Mouse (Mus musculus) myocyte (in vitro differentiated cells): Measurements from ENCODE around the gene Gtf2h2. TPM values are rescaled to one million over a fixed set of nuclear protein-coding genes. Genes with fewer than 3 reads are reported as not detected.

Experiments used
- H3K27me3 ChIP-seq: one replicate; pipeline ENCODE4 v1.6.1; 2011; ENCODE audit not compliant: control insufficient read depth, insufficient read depth, insufficient read length
- H3K36me3 ChIP-seq: one replicate; pipeline ENCODE4 v1.6.1; 2011; ENCODE audit not compliant: control insufficient read depth, insufficient read depth
- H3K4me2 ChIP-seq: one replicate; pipeline ENCODE4 v1.6.1; 2011; ENCODE audit warnings: low read depth, control low read depth
- H3K4me3 ChIP-seq: one replicate; pipeline ENCODE4 v1.5.1; 2011; ENCODE audit warnings: mild to moderate bottlenecking, control low read depth, moderate library complexity
- H3K79me2 ChIP-seq: one replicate; pipeline ENCODE4 v1.6.1; 2011; ENCODE audit not compliant: control insufficient read depth, insufficient read depth
- H3ac ChIP-seq: one replicate; pipeline ENCODE4 v1.6.1; 2011; ENCODE audit not compliant: control insufficient read depth, insufficient read length
- CEBPB ChIP-seq: IDR thresholded peaks from 2 replicates; pipeline ENCODE4 v1.6.1; 2011; ENCODE audit warnings: mild to moderate bottlenecking, moderate library complexity; ENCODE audit not compliant: poor library complexity, insufficient read depth, severe bottlenecking
- E2F4 ChIP-seq: IDR thresholded peaks from one replicate; pipeline ENCODE4 v1.6.1; 2011; ENCODE audit warnings: mild to moderate bottlenecking, control low read depth, moderate library complexity; ENCODE audit not compliant: insufficient read depth
- MAX ChIP-seq: IDR thresholded peaks from one replicate; pipeline ENCODE4 v1.6.1; 2011; ENCODE audit warnings: low read depth, mild to moderate bottlenecking, control low read depth
- MYOD1 ChIP-seq, 3 experiments: IDR thresholded peaks; one replicate each; pipeline ENCODE4 v1.6.1; 2011; ENCODE audit warnings: control low read depth in 2 of 3, low read depth in 2 of 3, mild to moderate bottlenecking in 2 of 3, moderate library complexity in 1 of 3; ENCODE audit not compliant: insufficient read length in 2 of 3, control insufficient read depth in 1 of 3
- MYOG ChIP-seq, 3 experiments: IDR thresholded peaks; one replicate each; pipeline ENCODE4 v1.6.1; 2011; ENCODE audit warnings: control low read depth in 2 of 3, low read depth in 2 of 3, mild to moderate bottlenecking in 2 of 3; ENCODE audit not compliant: insufficient read length in 2 of 3, control insufficient read depth in 1 of 3, insufficient read depth in 1 of 3
- POLR2A ChIP-seq: IDR thresholded peaks from one replicate; pipeline ENCODE4 v1.6.1; 2011; ENCODE audit warnings: low read depth, mild to moderate bottlenecking, control low read depth, moderate library complexity; ENCODE audit not compliant: insufficient read length
- POLR2AphosphoS2 ChIP-seq: IDR thresholded peaks from one replicate; pipeline ENCODE4 v1.6.1; 2011; ENCODE audit warnings: low read depth, control low read depth; ENCODE audit not compliant: insufficient read length
- REST ChIP-seq: IDR thresholded peaks from one replicate; pipeline ENCODE4 v1.6.1; 2011; ENCODE audit warnings: mild to moderate bottlenecking, control low read depth, moderate library complexity; ENCODE audit not compliant: insufficient read depth, insufficient read length
- SRF ChIP-seq: IDR thresholded peaks from one replicate; pipeline ENCODE4 v1.6.1; 2011; ENCODE audit warnings: low read depth; ENCODE audit not compliant: control insufficient read depth, insufficient read length
- TCF12 ChIP-seq: IDR thresholded peaks from one replicate; pipeline ENCODE4 v1.6.1; 2011; ENCODE audit warnings: mild to moderate bottlenecking, control low read depth; ENCODE audit not compliant: poor library complexity, insufficient read depth, severe bottlenecking
- TCF3 ChIP-seq: IDR thresholded peaks from one replicate; pipeline ENCODE4 v1.6.1; 2011; ENCODE audit warnings: low read depth, control low read depth; ENCODE audit not compliant: insufficient read length
- USF1 ChIP-seq: IDR thresholded peaks from one replicate; pipeline ENCODE4 v1.6.1; 2011; ENCODE audit warnings: low read depth, mild to moderate bottlenecking, control low read depth, moderate library complexity
- polyA plus RNA-seq: library from polyadenylated mRNA; unstranded; fragments of >200 nt; fragmentation: generic; extraction: Trizol; gene quantifications from one replicate; pipeline ENCODE4 v1.2.1, GENCODE M21; 2012; ENCODE audit warnings: missing spikeins

Gene Gtf2h2
- polyA plus RNA-seq, 1 experiment, result 13.1 TPM

DNA sequence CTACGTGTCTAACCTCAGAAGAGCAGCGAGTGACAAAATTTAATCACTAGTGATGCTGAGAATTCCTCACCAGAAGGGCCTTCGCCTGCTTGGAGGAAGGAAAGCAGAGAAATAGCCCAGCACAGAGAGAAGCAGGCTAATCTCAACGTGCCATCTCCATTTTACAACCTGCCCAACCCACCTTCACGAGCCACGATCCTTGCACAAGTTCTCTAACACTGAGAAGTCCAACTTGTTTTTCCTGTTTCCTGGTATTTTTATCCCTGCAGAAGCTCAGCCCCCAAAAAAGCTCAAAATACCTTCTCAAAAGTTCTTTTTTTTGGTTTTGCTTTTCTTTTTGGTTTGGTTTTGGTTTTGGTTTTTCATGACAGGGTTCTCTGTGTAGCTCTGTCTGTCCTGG lies 25.8 kb upstream of the Gtf2h2 start:
- Histone ChIP-seq H3K79me2 (no peaks in the 10 kb centered on the region), H3K27me3 (no peaks in the 10 kb centered on the region), H3K4me2 (no peak overlapping the region), H3ac (no peak overlapping the region), H3K36me3 (no peaks in the 10 kb centered on the region), H3K4me3 (no peak overlapping the region)
- TF ChIP-seq MYOD1 (IDR thresholded peaks at IDR 0.05; ENCODE audit: control insufficient read depth in 1 of 3, insufficient read length in 2 of 3, low read depth in 2 of 3), result no peak
- TF ChIP-seq REST, result no peak
- TF ChIP-seq MYOG (IDR thresholded peaks at IDR 0.05; ENCODE audit: control insufficient read depth in 1 of 3, insufficient read depth in 1 of 3, insufficient read length in 2 of 3, low read depth in 2 of 3), result no peak
- TF ChIP-seq POLR2AphosphoS2, result no peak
- TF ChIP-seq CEBPB, result no peak
- TF ChIP-seq MAX, result no peak
- TF ChIP-seq SRF, result no peak
- no peak for TF ChIP-seq POLR2A
- TF ChIP-seq TCF12, result no peak
- TF ChIP-seq TCF3, result no peak
- TF ChIP-seq USF1, result no peak
- no peak for TF ChIP-seq E2F4

DNA sequence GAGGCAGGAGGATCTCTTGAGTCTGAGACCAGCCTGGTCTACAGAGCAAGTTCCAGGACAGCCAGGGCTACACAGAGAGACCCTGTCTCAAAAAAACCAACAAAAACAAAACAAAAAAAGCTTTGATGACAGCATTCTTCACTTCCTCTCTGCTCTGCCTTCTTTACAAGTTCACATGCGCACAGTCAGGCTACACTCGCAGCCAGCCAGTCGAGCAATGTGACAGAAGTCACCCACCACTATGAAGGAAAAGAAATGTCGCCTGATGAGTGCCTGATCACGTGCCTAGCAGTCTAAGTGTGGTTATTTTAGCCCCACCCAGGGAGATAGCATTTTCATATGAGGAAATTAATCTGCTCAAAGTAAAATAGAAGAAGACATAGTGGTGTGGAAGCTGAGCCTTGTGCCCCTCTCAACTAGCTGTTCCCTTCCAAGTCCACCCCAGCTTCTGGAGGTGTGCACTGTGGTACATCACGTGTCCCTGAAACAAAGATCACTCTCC lies 25.3 kb upstream of the Gtf2h2 start:
- no peak overlapping the region for H3ac ChIP-seq
- H3K36me3 ChIP-seq, result no peaks in the 10 kb centered on the region
- H3K4me3 ChIP-seq, result no peak overlapping the region
- no peak for TF ChIP-seq POLR2AphosphoS2
- TF ChIP-seq MYOD1 (IDR thresholded peaks at IDR 0.05; ENCODE audit: control insufficient read depth in 1 of 3, insufficient read length in 2 of 3, low read depth in 2 of 3), result no peak
- no peak for TF ChIP-seq USF1
- no peak for TF ChIP-seq REST
- no peak for TF ChIP-seq SRF
- TF ChIP-seq E2F4, result no peak
- TF ChIP-seq TCF3, result no peak
- no peak for TF ChIP-seq POLR2A
- no peak for TF ChIP-seq MYOG (IDR thresholded peaks at IDR 0.05; ENCODE audit: control insufficient read depth in 1 of 3, insufficient read depth in 1 of 3, insufficient read length in 2 of 3, low read depth in 2 of 3)
- TF ChIP-seq CEBPB, result no peak
- no peak for TF ChIP-seq TCF12
- TF ChIP-seq MAX, result no peak
- H3K79me2 ChIP-seq, result no peaks in the 10 kb centered on the region
- no peak overlapping the region for H3K4me2 ChIP-seq
- no peaks in the 10 kb centered on the region for H3K27me3 ChIP-seq

DNA sequence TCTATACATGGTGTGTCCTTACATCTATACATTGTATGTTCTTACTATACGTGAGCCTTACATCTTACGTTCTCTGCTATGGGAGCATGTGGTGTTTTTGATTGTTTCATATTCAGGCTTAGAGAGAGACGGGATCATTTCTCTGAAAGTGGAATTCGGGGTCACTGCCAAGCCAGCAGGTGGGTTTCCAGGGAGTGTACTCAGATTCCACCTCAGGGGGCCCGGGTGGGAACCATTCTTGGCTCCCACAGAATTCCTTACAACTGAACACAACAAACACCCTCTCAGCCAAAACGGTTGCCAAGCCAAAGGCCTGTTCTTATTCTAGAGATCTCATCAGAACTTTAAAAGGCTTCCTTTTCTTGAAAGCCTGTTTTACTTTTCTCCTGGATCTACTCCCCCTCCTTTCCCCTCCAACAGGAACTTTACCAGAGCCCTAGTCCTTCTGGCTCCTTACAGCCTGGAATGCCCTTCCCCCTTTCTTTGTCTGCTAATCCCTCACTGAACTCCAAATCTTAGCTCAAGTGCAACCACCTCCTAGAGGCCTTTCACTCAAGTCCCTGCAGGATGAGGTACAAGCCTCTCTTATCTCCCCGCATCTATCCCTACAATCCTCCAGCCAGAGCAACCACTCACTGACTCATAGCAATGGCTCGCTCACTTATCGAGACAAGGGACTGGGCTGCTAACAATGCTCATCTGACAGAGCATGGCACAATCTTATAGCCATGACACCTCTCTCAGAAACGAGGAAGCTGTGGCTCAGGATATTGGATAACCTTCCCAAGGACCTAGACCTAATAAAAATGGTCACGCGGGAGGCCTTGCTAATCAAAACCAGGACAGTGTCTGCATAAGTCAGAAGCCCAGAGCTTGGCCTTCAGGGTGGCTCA lies 24.1 kb upstream of the Gtf2h2 start:
- TF ChIP-seq E2F4 (no peak), USF1 (no peak), SRF (no peak), MAX (no peak), REST (no peak), POLR2AphosphoS2 (no peak), CEBPB (no peak)
- H3K36me3 ChIP-seq, result no peaks in the 10 kb centered on the region
- H3K4me3 ChIP-seq, result no peak overlapping the region
- no peak overlapping the region for H3ac ChIP-seq
- H3K4me2 ChIP-seq, result peak overlapping the region; percentile 28
- no peaks in the 10 kb centered on the region for H3K27me3 ChIP-seq
- no peaks in the 10 kb centered on the region for H3K79me2 ChIP-seq

DNA sequence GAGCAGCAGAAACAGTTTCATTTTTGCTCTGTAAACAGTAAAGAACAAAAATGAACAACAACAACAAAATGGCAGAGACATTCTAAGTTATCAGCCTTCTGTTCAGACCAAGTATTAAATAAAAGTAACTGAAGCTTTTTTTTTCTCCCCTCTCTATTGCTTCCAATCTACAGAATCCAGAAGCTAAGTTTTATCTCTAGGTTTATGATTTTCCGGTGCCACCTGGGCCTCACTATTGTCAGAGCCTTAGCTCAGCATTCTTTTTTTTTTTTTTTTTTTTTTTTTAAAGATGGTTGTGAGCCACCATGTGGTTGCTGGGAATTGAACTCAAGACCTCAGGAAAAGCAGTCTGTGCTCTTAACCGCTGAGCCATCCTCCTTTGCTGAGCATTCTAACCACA lies 20.4 kb upstream of the Gtf2h2 start:
- H3K79me2 ChIP-seq, result no peaks in the 10 kb centered on the region
- no peak overlapping the region for H3K4me2 ChIP-seq
- no peaks in the 10 kb centered on the region for H3K36me3 ChIP-seq
- no peak overlapping the region for H3K4me3 ChIP-seq
- no peaks in the 10 kb centered on the region for H3K27me3 ChIP-seq
- TF ChIP-seq MYOD1 (IDR thresholded peaks at IDR 0.05; ENCODE audit: control insufficient read depth in 1 of 3, insufficient read length in 2 of 3, low read depth in 2 of 3) (no peak), POLR2AphosphoS2 (no peak), MAX (no peak)
- H3ac ChIP-seq, result no peak overlapping the region

DNA sequence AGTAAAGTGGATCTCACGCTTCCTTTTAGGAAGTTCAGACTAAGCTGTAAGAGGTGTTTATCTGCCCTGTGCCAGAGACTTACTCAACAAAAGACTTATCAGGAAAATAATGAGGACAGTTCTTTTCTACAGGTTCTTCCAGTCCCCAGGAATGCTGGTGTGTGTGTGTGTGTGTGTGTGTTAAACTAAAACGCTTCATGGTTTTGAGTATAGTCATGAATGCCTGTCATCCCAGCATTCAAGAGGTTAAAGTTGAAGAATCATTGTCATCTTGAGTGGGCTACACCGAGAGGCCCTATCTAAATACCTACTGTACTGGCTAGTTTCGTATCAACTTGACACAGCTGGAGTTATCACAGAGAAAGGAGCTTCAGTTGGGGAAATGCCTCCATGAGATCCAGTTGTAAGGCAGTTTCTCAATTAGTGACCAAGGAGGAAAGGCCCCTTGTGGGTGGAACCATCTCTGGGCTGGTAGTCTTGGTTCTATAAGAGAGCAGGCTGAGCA lies 19.5 kb upstream of the Gtf2h2 start:
- TF ChIP-seq USF1 (no peak), MYOD1 (IDR thresholded peaks at IDR 0.05; ENCODE audit: control insufficient read depth in 1 of 3, insufficient read length in 2 of 3, low read depth in 2 of 3) (no peak)

More for the DNA sequence above, 19.5 kb upstream of the Gtf2h2 start:
- no peak overlapping the region for H3K4me3 ChIP-seq
- no peak overlapping the region for H3K4me2 ChIP-seq
- H3ac ChIP-seq, result no peak overlapping the region
- H3K36me3 ChIP-seq, result no peaks in the 10 kb centered on the region
- no peaks in the 10 kb centered on the region for H3K27me3 ChIP-seq
- no peaks in the 10 kb centered on the region for H3K79me2 ChIP-seq
